Mouse (Mus musculus): Measurements from ENCODE around the gene Slc35d2. TPM values are rescaled to one million over a fixed set of nuclear protein-coding genes. Genes with fewer than 3 reads are reported as not detected.

Gene Slc35d2
- 1.4 TPM for polyA plus RNA-seq (2014; fragmentation: Illumina TruSeq; extraction: RNeasy Lipid Tissue Mini Kit (QIAGEN cat#74804); ENCODE audit: low read depth, low replicate concordance)

GRCm38 (mm10) chr13:64128858-64129615 lies at the start of gene Slc35d2:
TSS of gene Slc35d2 (minus strand) at chr13:64129368.

GRCm38 (mm10) chr13:64161548-64161915 lies 32.4 kb upstream of the Slc35d2 start, which contains the start of gene Habp4:
TSS of gene Habp4 (plus strand) at chr13:64161824.

GRCm38 (mm10) chr13:64153083-64153682 lies 24.0 kb upstream of the Slc35d2 start, which contains the start of gene Zfp367:
TSS of gene Zfp367 (minus strand) at chr13:64153202.

GRCm38 (mm10) chr13:64089130-64089529 lies 40.0 kb downstream of the Slc35d2 start, which contains the start of gene Hsd17b3:
TSS of gene Hsd17b3 (minus strand) at chr13:64089230.

Other genes starting within 250 kb of the Slc35d2 start
- gene Hsd17b3, start 40.1 kb downstream of the Slc35d2 start, polyA plus RNA-seq (2014; fragmentation: Illumina TruSeq; extraction: RNeasy Lipid Tissue Mini Kit (QIAGEN cat#74804); ENCODE audit: low read depth, low replicate concordance), result 93.2 TPM
- gene Zfp367, start 23.8 kb upstream of the Slc35d2 start, polyA plus RNA-seq (2014; fragmentation: Illumina TruSeq; extraction: RNeasy Lipid Tissue Mini Kit (QIAGEN cat#74804); ENCODE audit: low read depth, low replicate concordance), result 83.7 TPM
- 85.9 TPM for gene Habp4, start 32.5 kb upstream of the Slc35d2 start, polyA plus RNA-seq (2014; fragmentation: Illumina TruSeq; extraction: RNeasy Lipid Tissue Mini Kit (QIAGEN cat#74804); ENCODE audit: low read depth, low replicate concordance)
- 186 TPM for gene Cdc14b, start 145.9 kb upstream of the Slc35d2 start, polyA plus RNA-seq (2014; fragmentation: Illumina TruSeq; extraction: RNeasy Lipid Tissue Mini Kit (QIAGEN cat#74804); ENCODE audit: low read depth, low replicate concordance)
- gene Aaed1, start 183.3 kb upstream of the Slc35d2 start, polyA plus RNA-seq (2014; fragmentation: Illumina TruSeq; extraction: RNeasy Lipid Tissue Mini Kit (QIAGEN cat#74804); ENCODE audit: low read depth, low replicate concordance), result 17.1 TPM
- 391 TPM for gene Ctsl, start 241.5 kb upstream of the Slc35d2 start, polyA plus RNA-seq (2014; fragmentation: Illumina TruSeq; extraction: RNeasy Lipid Tissue Mini Kit (QIAGEN cat#74804); ENCODE audit: low read depth, low replicate concordance)

Measured in testis, adult 10 weeks (tissue).